Mouse (Mus musculus) liver, embryonic 12.5 days (tissue): ENCODE results near the gene Gde1. TPM values are rescaled to one million over a fixed set of nuclear protein-coding genes. Genes with fewer than 3 reads are reported as not detected.

Experiments
- ATAC-seq: fragments of 200-750 bp; cut with Nextera tagmentation; 2 replicates; pipeline ENCODE4 v1.8.0; 2017; ENCODE audit warnings: moderate number of reproducible peaks, mild to moderate bottlenecking, moderate library complexity
- H3K27ac ChIP-seq: fragments of 300-500 bp; sonication (generic); 2 replicates; pipeline ENCODE4 v1.5.1; 2016; ENCODE audit warnings: mild to moderate bottlenecking
- H3K27me3 ChIP-seq: fragments of 300-500 bp; sonication (generic); replicated peaks from 2 replicates; pipeline ENCODE4 v1.6.1; 2016; ENCODE audit warnings: mild to moderate bottlenecking, moderate library complexity
- H3K36me3 ChIP-seq: fragments of 300-500 bp; sonication (generic); 2 replicates; pipeline ENCODE4 v1.6.1; 2016; ENCODE audit warnings: mild to moderate bottlenecking, moderate library complexity
- H3K4me1 ChIP-seq: fragments of 300-500 bp; sonication (generic); 2 replicates; pipeline ENCODE4 v1.6.1; 2016
- H3K4me2 ChIP-seq: fragments of 300-500 bp; sonication (generic); 2 replicates; pipeline ENCODE4 v1.6.1; 2016; ENCODE audit warnings: mild to moderate bottlenecking, moderate library complexity
- H3K4me3 ChIP-seq: fragments of 300-500 bp; sonication (generic); 2 replicates; pipeline ENCODE4 v1.5.1; 2016; ENCODE audit warnings: mild to moderate bottlenecking, moderate library complexity
- H3K9ac ChIP-seq: fragments of 300-500 bp; sonication (generic); 2 replicates; pipeline ENCODE4 v1.6.1; 2016; ENCODE audit warnings: mild to moderate bottlenecking, moderate library complexity
- H3K9me3 ChIP-seq: fragments of 300-500 bp; sonication (generic); replicated peaks from 2 replicates; pipeline ENCODE4 v1.6.1; 2016; ENCODE audit warnings: mild to moderate bottlenecking, moderate library complexity
- WGBS: fragments of 180-500 bp; shearing (Covaris S2); methylation state at CpG from one replicate; pipeline ENCODE4 v1.1.7; 2016; ENCODE audit not compliant: insufficient replicate concordance; 5-methylcytosine and 5-hydroxymethylcytosine counted together
- polyA plus RNA-seq: library from polyadenylated mRNA; unstranded; fragments of >200 nt; fragmentation: Nextera tagmentation; extraction: Ambion mirVana; gene quantifications from 2 replicates; pipeline ENCODE4 v1.2.1, GENCODE M21; 2016

Gene Gde1
- polyA plus RNA-seq, 1 experiment from 2014 or later: 51.8 TPM

DNA sequence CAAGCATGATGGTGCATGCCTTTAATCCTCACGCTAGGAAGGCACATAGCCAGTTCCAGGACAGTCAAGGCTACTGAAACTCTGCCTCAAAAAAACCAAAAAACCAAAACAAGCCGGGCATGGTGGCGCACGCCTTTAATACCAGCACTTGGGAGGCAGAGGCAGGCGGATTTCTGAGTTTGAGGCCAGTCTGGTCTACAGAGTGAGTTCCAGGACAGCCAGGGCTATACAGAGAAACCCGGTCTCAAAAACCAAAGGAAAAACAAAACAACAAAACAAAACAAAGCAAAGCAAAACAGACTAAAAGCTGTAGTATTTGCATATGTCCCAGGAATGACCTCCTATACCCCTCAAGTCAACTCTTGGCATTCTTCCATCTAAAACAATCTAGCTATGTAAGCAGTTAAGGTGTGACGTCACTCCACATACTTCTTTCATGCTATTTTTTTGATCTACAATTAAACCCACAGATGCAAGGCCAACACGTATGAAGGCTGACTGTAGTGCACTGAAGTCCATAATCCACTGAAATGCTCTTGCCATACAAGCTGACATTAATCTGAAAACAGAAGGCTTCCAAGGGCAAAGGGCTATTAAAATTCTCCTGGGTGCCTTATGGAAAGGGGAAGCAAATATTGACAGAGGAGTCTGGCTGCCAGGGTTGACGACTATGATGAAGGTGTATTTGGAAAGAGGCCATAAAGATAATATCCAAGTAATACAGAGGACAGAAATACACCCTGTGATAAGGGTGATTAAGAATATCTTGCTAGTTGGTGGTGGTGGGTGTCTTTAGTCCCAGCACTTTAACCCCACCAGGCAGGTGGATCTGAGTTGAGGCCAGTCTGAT is 1.4 kb downstream of the Gde1 start:
- peak overlapping the region; percentile 93 for H3K27ac ChIP-seq
- H3K4me3 ChIP-seq: peak overlapping the region; percentile 93
- peak overlapping the region; percentile 92 for H3K9ac ChIP-seq
- H3K9me3 ChIP-seq: no peaks in the 10 kb centered on the region
- ATAC-seq: peak; percentile 33
- H3K36me3 ChIP-seq: peaks cover 33% of the 10 kb centered on the region
- peak overlapping the region; percentile 89 for H3K4me2 ChIP-seq
- no peaks in the 10 kb centered on the region for H3K27me3 ChIP-seq
- 73% methylated on average over 9 of the region's 9 CpGs for WGBS
- peaks cover 41% of the 10 kb centered on the region for H3K4me1 ChIP-seq

DNA sequence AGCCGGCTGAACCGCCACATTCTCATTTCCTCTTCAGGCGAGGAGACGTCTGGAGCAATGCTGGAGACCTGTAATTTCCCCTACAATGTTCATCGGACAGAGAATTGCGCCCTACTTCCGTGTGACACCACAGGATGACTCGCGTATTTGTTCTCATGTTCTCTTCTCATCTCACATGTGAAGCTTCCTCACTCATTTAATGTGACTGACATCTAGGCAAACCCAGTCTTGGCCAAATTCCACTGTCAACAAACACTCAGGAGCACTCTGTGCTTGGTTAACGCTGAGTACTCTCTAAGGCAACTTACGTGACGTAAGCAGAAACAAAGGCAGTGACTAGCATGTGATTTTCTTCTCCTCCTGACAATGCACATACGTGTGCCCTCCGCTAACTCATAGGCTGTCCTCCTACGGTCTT is 2.4 kb downstream of the Gde1 start:
- Histone ChIP-seq H3K9ac (no peak overlapping the region), H3K4me2 (peak overlapping the region; percentile 89), H3K9me3 (no peaks in the 10 kb centered on the region), H3K4me3 (no peak overlapping the region), H3K27me3 (no peaks in the 10 kb centered on the region), H3K27ac (no peak overlapping the region), H3K4me1 (peaks cover 41% of the 10 kb centered on the region), H3K36me3 (peaks cover 40% of the 10 kb centered on the region)
- no peak for ATAC-seq
- WGBS: 83% methylated on average over 15 of the region's 15 CpGs

DNA sequence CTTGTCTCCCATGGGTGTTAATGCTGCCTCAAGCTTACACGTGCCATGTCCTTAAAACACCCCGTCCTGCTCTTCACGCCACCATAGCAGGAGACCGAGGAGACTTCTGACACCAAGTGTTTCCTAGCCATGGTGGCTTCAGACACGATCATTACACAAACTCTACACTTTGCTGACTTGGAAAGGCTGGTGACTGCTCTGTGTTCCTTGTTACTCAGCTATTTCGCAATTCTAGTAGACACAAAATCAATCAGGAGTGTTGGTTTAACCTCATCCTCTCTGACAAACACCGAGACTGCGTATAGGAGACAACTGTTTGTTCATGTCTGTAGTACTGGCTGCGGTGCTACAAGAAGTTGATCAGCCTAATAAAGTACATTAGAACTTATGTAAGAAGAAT is 6.7 kb downstream of the Gde1 start:
- Histone ChIP-seq H3K36me3 (peaks cover 81% of the 10 kb centered on the region), H3K9me3 (no peaks in the 10 kb centered on the region), H3K27me3 (no peaks in the 10 kb centered on the region), H3K27ac (no peak overlapping the region), H3K4me1 (peaks cover 18% of the 10 kb centered on the region), H3K4me3 (no peak overlapping the region), H3K9ac (no peak overlapping the region), H3K4me2 (no peak overlapping the region)
- ATAC-seq: peak; percentile 28; the same call in 1 of the 2 replicates
- 79% methylated on average over 9 of the region's 9 CpGs for WGBS

DNA sequence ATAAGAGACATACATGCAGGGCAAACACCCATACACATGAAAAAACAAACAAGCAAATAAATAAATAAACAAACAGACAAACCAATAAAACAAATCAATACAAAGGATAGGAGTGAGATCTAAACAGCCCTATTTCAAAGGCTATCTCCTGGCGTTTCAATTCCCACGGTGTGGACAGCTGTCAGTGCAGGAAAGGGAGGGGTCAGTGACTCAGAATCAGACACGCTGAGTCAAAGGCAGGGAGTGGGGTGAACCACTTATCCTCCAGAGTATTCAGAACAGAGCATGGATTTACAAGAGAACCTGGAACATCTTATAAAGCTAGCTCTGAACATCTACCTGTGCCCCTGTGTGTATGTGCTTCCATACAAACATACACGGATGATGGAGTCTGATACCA is 8.4 kb downstream of the Gde1 start:
- Histone ChIP-seq H3K4me2 (no peak overlapping the region), H3K27ac (no peak overlapping the region), H3K36me3 (peaks cover 87% of the 10 kb centered on the region), H3K9me3 (no peaks in the 10 kb centered on the region), H3K4me3 (no peak overlapping the region), H3K4me1 (peaks cover 8% of the 10 kb centered on the region; the same call in 1 of the 2 replicates), H3K9ac (no peak overlapping the region), H3K27me3 (no peaks in the 10 kb centered on the region)
- 68% methylated on average over 4 of the region's 4 CpGs for WGBS
- ATAC-seq: no peak

DNA sequence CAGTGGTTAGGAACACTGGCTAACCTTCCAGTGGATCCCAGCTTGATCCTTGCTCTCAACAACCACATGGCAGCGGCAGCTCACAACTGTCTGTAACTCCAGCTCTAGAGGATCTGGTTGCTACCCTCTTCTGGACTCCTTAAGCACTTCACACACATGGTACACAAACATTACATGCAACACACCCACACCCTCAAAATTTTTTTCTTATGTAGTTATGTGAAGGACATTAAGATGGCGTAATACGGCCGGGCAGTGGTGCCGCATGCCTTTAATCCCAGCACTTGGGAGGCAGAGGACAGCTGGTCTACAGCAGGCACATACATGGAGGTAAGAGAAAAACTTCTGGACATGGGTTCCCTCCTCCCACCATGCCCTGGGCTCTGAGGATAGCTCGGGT is 9.4 kb downstream of the Gde1 start:
- H3K27me3 ChIP-seq: no peaks in the 10 kb centered on the region
- H3K4me2 ChIP-seq: no peak overlapping the region
- no peaks in the 10 kb centered on the region for H3K9me3 ChIP-seq
- no peak overlapping the region for H3K27ac ChIP-seq
- H3K4me3 ChIP-seq: no peak overlapping the region
- peaks cover 5% of the 10 kb centered on the region; the same call in 1 of the 2 replicates for H3K4me1 ChIP-seq
- H3K36me3 ChIP-seq: peaks cover 89% of the 10 kb centered on the region
- no peak overlapping the region for H3K9ac ChIP-seq
- WGBS: 96% methylated on average over 6 of the region's 6 CpGs
- ATAC-seq: no peak

DNA sequence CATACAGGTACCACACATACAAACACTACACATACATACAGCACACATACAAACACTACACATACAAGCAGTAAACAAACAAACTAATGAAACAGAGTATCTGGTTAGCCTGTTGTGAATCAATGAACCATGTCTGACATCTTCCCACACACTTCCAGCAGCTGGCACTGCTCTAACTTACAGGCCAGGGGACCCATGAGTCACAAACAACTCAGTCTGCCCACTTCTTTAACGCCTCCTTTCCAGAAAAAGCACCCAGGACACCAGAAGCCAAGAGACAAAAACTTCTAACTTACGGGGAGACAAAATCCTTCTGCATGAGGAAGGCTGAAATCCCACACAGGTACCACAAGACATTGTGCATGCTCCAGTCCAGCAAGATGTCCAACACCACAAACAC is 14.3 kb downstream of the Gde1 start:
- no peak overlapping the region for H3K9ac ChIP-seq
- ATAC-seq: no peak
- H3K27me3 ChIP-seq: no peaks in the 10 kb centered on the region
- no peak overlapping the region for H3K27ac ChIP-seq
- peaks cover 91% of the 10 kb centered on the region for H3K36me3 ChIP-seq
- no peak overlapping the region for H3K4me3 ChIP-seq
- WGBS: 88% methylated on average over 2 of the region's 2 CpGs
- H3K4me1 ChIP-seq: no peaks in the 10 kb centered on the region
- no peak overlapping the region for H3K4me2 ChIP-seq
- H3K9me3 ChIP-seq: no peaks in the 10 kb centered on the region

DNA sequence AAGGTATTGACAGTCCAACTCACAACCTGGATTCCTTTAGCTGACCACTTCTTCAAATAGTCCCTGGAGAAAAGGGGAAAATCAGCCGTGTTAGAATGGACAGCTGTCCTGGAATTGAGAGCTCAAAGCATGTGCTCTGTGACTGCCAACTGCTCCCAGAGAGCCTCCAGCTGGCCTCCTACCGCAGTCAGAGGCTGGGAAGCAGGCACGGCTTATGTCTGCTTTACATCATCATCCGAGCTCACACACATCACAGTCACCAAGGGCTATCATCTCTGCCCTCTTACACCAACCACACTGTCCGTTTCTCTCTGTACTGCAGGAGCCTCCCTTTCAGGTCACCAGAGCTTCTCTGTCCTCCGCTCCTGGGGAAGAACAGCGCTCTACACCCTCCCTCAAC is 16.5 kb downstream of the Gde1 start:
- Histone ChIP-seq H3K9ac (no peak overlapping the region), H3K4me1 (no peaks in the 10 kb centered on the region), H3K9me3 (no peaks in the 10 kb centered on the region), H3K4me3 (no peak overlapping the region), H3K36me3 (peaks cover 70% of the 10 kb centered on the region), H3K27me3 (no peaks in the 10 kb centered on the region), H3K4me2 (no peak overlapping the region), H3K27ac (no peak overlapping the region)
- ATAC-seq: no peak
- WGBS: 80% methylated on average over 7 of the region's 7 CpGs

DNA sequence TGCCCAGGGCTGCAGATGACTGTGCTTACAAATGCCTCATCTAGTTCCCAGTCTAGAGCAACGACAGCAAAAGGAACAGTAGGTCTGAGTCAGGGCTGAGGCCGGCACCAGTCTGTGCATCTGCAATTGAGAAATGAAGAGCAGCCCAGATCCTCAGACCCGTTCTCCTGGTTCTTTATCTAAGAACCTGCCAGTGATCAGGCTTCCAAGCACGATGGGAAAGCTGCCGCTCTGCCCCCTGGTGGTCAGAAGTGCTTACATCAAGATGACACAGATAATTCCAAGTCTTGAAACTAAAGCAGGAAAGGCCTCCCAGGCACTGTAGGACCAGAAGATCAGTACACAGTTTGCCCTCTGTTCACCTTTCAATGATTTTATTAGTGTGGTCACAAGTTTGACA is 17.4 kb downstream of the Gde1 start:
- Histone ChIP-seq H3K27ac (no peak overlapping the region), H3K9me3 (no peaks in the 10 kb centered on the region), H3K4me2 (no peak overlapping the region), H3K27me3 (no peaks in the 10 kb centered on the region), H3K4me3 (no peak overlapping the region), H3K9ac (no peak overlapping the region), H3K4me1 (no peaks in the 10 kb centered on the region), H3K36me3 (peaks cover 62% of the 10 kb centered on the region)
- no peak for ATAC-seq
- 30% methylated on average over 5 of the region's 5 CpGs for WGBS

DNA sequence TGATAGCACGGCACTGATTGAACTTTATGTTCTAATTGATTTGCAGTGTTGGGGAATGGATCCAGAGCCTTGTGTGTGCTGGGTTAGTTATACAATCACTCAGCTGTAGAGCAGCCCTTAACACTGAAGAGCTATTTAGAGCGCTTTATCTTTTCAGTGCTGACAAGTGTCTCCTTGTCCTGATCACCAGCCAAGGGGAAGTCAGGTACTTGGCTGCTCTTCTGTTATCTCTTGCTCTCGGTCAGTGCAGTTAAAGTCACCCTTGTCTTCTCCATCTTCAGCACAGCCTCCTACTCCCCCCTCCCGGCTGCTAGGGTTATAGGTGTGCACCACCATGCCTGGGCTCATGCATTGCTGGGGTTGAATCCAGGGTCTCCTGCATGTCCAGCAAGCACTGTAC is 28.8 kb downstream of the Gde1 start:
- Histone ChIP-seq H3K27me3 (0 out of 2 replicates have a peak, but pooled peaks cover 3% of the 10 kb centered on the region), H3K27ac (no peak overlapping the region), H3K4me2 (no peak overlapping the region), H3K4me3 (no peak overlapping the region), H3K9me3 (no peaks in the 10 kb centered on the region), H3K4me1 (no peaks in the 10 kb centered on the region), H3K9ac (no peak overlapping the region), H3K36me3 (no peaks in the 10 kb centered on the region)
- WGBS: 57% methylated on average over 4 of the region's 4 CpGs
- no peak for ATAC-seq

DNA sequence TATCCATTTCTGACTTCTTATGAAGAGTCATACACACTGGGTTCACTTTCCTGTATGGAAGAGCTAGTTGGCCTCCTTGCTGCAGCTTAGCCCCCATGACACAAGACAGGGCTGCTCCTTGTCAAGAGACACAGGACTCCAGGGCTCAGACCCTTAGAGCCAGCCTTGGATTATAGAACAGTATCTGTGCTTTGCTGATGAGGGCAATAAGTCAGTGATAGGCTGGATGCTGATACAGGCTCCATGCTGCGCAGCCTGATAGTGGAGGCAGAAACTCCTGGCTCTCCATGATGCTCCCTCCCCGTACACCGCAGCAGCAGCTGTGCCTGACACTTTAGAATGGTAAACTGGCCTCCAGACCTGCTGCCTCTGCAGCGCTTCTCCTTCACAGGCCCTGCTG is 35.4 kb downstream of the Gde1 start:
- no peaks in the 10 kb centered on the region for H3K36me3 ChIP-seq
- 0 out of 2 replicates have a peak, but pooled peaks cover 6% of the 10 kb centered on the region for H3K27me3 ChIP-seq
- H3K9ac ChIP-seq: no peak overlapping the region
- H3K4me1 ChIP-seq: no peaks in the 10 kb centered on the region
- no peak overlapping the region for H3K4me2 ChIP-seq
- peak; percentile 77 for ATAC-seq
- H3K27ac ChIP-seq: no peak overlapping the region
- H3K9me3 ChIP-seq: no peaks in the 10 kb centered on the region
- 51% methylated on average over 4 of the region's 4 CpGs for WGBS
- no peak overlapping the region for H3K4me3 ChIP-seq

DNA sequence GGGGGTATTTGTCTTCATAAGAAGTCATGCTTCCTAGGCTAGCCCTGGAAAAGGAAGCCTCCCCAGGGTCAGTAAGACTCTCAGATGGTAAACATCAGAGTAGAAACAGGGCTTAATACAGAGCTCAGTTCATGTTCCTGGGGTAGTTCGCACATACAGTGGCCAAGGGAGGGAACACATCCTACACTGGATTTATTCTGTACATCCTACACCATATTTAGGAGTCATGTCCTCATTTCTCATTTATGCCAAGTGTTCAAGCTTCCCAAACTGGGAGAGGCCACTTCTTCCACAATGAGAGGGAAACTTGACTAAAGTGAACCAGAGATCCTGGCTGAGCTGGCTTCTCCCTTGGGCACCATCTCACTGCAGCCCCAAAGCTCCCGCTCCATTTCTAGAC is 37.8 kb downstream of the Gde1 start:
- no peak overlapping the region for H3K4me3 ChIP-seq
- H3K27me3 ChIP-seq: 0 out of 2 replicates have a peak, but pooled peaks cover 6% of the 10 kb centered on the region
- ATAC-seq: no peak
- H3K36me3 ChIP-seq: no peaks in the 10 kb centered on the region
- H3K4me1 ChIP-seq: no peaks in the 10 kb centered on the region
- H3K4me2 ChIP-seq: no peak overlapping the region
- H3K9me3 ChIP-seq: no peaks in the 10 kb centered on the region
- H3K27ac ChIP-seq: no peak overlapping the region
- 79% methylated on average over 2 of the region's 2 CpGs for WGBS
- no peak overlapping the region for H3K9ac ChIP-seq

DNA sequence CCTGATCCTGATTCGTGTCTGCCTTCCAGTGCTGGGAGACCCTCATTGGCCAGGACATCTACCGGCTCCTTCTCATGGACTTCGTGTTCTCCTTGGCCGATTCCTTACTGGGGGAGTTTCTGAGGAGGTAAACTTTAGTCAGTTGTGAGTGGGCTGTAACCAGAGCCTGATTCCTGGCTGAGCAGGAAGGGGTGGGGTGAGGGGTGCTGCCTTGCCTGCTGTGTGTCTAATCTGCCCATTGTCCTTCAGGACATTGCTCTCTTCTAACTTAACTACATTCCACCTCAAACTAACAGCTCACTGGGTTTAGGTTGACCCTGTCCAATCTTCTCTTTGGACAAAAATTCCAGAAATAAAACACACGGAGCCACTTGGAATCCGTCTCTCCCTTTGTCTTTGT is 48.8 kb downstream of the Gde1 start:
- ATAC-seq: no peak
- H3K4me2 ChIP-seq: no peak overlapping the region
- 39% methylated on average over 6 of the region's 6 CpGs for WGBS
- no peaks in the 10 kb centered on the region for H3K9me3 ChIP-seq
- no peak overlapping the region for H3K27ac ChIP-seq
- H3K36me3 ChIP-seq: no peaks in the 10 kb centered on the region
- H3K9ac ChIP-seq: no peak overlapping the region
- no peaks in the 10 kb centered on the region for H3K27me3 ChIP-seq
- no peak overlapping the region for H3K4me3 ChIP-seq
- no peaks in the 10 kb centered on the region for H3K4me1 ChIP-seq
